Mouse (Mus musculus): ENCODE measurements around the gene Wfikkn1. TPM values are rescaled to one million over a fixed set of nuclear protein-coding genes. Genes with fewer than 3 reads are reported as not detected.
A peak's percentile ranks its signal among the peaks of the same experiment; 100 is the strongest.

Wfikkn1 gene
- polyA plus RNA-seq, 1 experiment from 2014 or later, result 0.51 TPM

DNA sequence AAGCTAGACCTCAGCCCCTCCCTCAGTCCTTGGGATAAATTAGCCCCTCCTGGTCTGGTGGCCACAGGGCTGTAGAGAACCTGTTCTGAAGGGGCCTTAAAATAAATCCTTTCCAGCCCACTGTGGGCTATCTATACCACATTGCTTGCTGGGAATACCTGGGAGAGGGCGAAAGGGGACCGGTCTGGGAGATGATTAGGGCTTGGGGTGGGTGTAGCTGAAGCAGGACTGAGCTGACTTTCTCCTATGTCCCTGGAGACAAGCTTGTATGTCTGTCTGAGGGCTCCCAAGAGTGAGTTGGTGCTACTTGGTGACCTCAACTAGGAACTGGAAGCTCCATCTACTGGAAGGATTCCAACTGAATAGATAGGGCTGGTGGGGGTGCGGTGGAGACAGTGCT lies 3.6 kb downstream of the Wfikkn1 start:
- H3K4me3 ChIP-seq (replicated peaks; ENCODE audit: low read depth, low read length), result no peak overlapping the region
- no peaks in the 10 kb centered on the region for H3K27me3 ChIP-seq (ENCODE audit: insufficient read depth, low read length)
- no peak for DNase-seq (ENCODE audit: low spot score)
- H3K36me3 ChIP-seq (ENCODE audit: insufficient read depth, low read length), result 0 out of 2 replicates have a peak, but pooled peaks cover 11% of the 10 kb centered on the region
- peaks cover 17% of the 10 kb centered on the region for H3K4me1 ChIP-seq (replicated peaks; ENCODE audit: insufficient read depth, low read length)
- TF ChIP-seq CTCF (IDR thresholded peaks at IDR 0.05; ENCODE audit: low read depth), result no peak
- H3K9ac ChIP-seq (ENCODE audit: low read depth, low read length), result no peak overlapping the region
- ATAC-seq (replicated peaks; ENCODE audit: low FRiP score, low read depth), result no peak
- no peaks in the 10 kb centered on the region for H3K9me3 ChIP-seq (replicated peaks; ENCODE audit: low read length)
- H3K4me2 ChIP-seq (ENCODE audit: low read length), result no peak overlapping the region; the same call in 1 of the 2 replicates
- WGBS, result 95% methylated on average over 3 of the region's 3 CpGs
- no peak overlapping the region for H3K27ac ChIP-seq

DNA sequence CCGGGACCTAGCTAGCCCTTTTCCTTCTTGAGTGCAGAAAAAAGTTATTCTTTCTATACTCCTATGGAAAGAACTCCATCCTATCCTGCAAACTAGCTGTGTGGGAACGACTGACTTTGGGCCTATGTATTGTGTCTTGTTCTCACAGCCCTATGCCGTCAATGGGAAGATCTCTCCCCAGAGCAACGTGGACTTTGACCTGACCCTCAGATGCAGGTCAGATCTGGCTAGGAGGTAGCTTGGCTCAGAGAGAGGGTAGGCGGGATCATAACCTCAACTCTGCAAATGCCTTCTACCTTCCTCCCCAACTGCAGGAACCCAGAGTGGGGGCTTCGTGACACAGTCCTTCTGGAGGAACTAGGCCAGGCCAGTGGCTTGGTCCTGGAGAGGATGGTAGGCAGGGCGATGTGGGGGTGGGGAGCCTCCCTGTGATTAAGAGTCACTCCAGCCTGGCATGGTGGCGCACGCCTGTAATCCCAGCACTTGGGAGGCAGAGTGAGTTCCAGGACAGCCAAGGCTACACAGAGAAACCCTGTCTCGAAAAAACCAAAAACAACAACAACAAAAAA lies 4.2 kb downstream of the Wfikkn1 start:
- Histone ChIP-seq H3K4me3 (replicated peaks; ENCODE audit: low read depth, low read length) (peak overlapping the region; percentile 54), H3K9ac (ENCODE audit: low read depth, low read length) (peak overlapping the region; percentile 57), H3K4me1 (replicated peaks; ENCODE audit: insufficient read depth, low read length) (peaks cover 17% of the 10 kb centered on the region), H3K27me3 (ENCODE audit: insufficient read depth, low read length) (no peaks in the 10 kb centered on the region), H3K4me2 (ENCODE audit: low read length) (peak overlapping the region; percentile 73), H3K27ac (peak overlapping the region; percentile 84; the same call in 1 of the 2 replicates), H3K36me3 (ENCODE audit: insufficient read depth, low read length) (0 out of 2 replicates have a peak, but pooled peaks cover 11% of the 10 kb centered on the region), H3K9me3 (replicated peaks; ENCODE audit: low read length) (no peaks in the 10 kb centered on the region)
- no peak for ATAC-seq (replicated peaks; ENCODE audit: low FRiP score, low read depth)
- 58% methylated on average over 10 of the region's 10 CpGs for WGBS
- no peak for TF ChIP-seq CTCF (IDR thresholded peaks at IDR 0.05; ENCODE audit: low read depth)
- no peak for DNase-seq (ENCODE audit: low spot score)

DNA sequence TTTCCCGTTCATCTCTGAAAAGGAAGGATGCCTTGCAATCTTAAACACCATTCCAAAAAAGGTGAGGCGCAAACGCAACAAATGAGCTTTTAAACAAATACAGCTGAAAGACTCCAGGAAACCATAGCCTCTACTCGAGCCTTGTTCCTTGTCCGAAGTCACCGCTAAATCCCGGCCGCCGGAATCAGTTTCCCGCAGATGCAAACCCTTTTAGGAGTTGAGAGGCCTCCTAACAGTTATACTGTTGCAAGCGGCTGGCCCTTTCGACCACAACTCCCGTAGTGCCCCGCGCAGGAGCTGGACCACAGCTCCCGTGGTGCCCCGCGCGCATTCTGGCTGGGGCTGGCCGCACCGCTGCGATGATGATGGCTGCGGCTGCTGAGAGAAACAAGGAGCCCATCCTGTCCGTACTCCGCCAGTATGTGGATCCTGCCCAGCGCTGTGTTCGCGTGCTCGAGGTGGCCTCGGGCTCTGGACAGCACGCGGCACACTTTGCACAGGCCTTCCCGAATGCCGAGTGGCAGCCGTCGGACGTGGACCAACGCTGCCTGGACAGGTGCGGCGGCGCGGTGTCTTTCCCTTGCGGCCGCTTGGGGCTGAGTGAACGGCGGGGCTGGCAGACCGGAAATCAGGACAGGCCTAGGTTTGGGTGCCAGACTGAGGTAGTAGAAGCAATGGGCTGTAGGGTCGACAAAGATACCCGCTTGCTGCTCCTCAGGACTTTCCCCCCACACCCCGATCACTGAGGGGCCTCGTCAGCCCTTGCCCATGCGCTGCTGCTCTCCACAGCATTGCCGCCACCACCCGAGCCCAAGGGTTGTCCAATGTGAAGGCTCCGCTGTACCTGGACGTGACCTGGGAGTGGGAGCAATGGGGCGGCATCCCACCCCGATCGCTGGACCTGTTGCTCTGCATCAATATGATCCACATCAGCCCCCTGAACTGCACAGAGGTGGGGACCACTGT lies 5.2 kb downstream of the Wfikkn1 start:
- peak overlapping the region; percentile 73 for H3K4me2 ChIP-seq (ENCODE audit: low read length)
- H3K4me1 ChIP-seq (replicated peaks; ENCODE audit: insufficient read depth, low read length), result peaks cover 17% of the 10 kb centered on the region
- 0 out of 2 replicates have a peak, but pooled peaks cover 11% of the 10 kb centered on the region for H3K36me3 ChIP-seq (ENCODE audit: insufficient read depth, low read length)
- H3K4me3 ChIP-seq (replicated peaks; ENCODE audit: low read depth, low read length), result peak overlapping the region; percentile 54
- H3K27me3 ChIP-seq (ENCODE audit: insufficient read depth, low read length), result no peaks in the 10 kb centered on the region
- H3K9ac ChIP-seq (ENCODE audit: low read depth, low read length), result peak overlapping the region; percentile 57
- peak; percentile 84 for ATAC-seq (replicated peaks; ENCODE audit: low FRiP score, low read depth)
- peak; percentile 93 for DNase-seq (ENCODE audit: low spot score)
- WGBS, result under 1% methylated on average over 59 of the region's 59 CpGs
- TF ChIP-seq CTCF (IDR thresholded peaks at IDR 0.05; ENCODE audit: low read depth), result no peak
- H3K9me3 ChIP-seq (replicated peaks; ENCODE audit: low read length), result no peaks in the 10 kb centered on the region
- H3K27ac ChIP-seq, result peak overlapping the region; percentile 84

DNA sequence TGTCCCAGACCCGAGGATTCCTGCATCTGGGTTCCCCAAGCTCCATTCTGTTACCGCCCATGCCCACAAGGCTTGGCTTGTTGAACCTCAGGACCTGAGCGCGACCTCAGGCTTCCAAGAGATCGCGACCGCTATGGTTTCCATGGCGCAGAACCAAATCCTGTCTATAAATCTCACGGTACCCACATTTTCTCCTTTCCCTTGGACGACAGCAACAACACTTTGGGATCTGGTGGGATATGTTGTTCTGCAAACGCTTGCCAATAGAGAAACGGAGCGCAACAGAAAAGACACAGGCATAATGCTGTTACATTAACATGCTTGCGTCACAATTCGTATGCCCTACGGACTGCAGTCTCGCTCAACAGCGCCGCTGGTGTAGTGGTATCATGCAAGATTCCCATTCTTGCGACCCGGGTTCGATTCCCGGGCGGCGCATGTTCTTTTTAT lies 5.9 kb downstream of the Wfikkn1 start, which contains the start of gene Mettl26:
TSS of gene Mettl26 (plus strand) at position 354 of the 450 bp plus-strand sequence.
- Histone ChIP-seq H3K27me3 (ENCODE audit: insufficient read depth, low read length) (no peaks in the 10 kb centered on the region), H3K9me3 (replicated peaks; ENCODE audit: low read length) (no peaks in the 10 kb centered on the region), H3K4me1 (replicated peaks; ENCODE audit: insufficient read depth, low read length) (peaks cover 10% of the 10 kb centered on the region), H3K27ac (peak within 1 kb of the TSS; percentile 84), H3K36me3 (ENCODE audit: insufficient read depth, low read length) (0 out of 2 replicates have a peak, but pooled peaks cover 11% of the 10 kb centered on the region), H3K9ac (ENCODE audit: low read depth, low read length) (peak within 1 kb of the TSS; percentile 57), H3K4me2 (ENCODE audit: low read length) (peak within 1 kb of the TSS; percentile 73), H3K4me3 (replicated peaks; ENCODE audit: low read depth, low read length) (peak within 1 kb of the TSS; percentile 54)
- TF ChIP-seq CTCF (IDR thresholded peaks at IDR 0.05; ENCODE audit: low read depth), result peak; percentile 18; the same call in 1 of the 2 replicates
- DNase-seq (ENCODE audit: low spot score) (peak; percentile 86), ATAC-seq (replicated peaks; ENCODE audit: low FRiP score, low read depth) (peak; percentile 40; the same call in 1 of the 2 replicates)
- WGBS, result under 1% methylated on average over 25 of the region's 25 CpGs

DNA sequence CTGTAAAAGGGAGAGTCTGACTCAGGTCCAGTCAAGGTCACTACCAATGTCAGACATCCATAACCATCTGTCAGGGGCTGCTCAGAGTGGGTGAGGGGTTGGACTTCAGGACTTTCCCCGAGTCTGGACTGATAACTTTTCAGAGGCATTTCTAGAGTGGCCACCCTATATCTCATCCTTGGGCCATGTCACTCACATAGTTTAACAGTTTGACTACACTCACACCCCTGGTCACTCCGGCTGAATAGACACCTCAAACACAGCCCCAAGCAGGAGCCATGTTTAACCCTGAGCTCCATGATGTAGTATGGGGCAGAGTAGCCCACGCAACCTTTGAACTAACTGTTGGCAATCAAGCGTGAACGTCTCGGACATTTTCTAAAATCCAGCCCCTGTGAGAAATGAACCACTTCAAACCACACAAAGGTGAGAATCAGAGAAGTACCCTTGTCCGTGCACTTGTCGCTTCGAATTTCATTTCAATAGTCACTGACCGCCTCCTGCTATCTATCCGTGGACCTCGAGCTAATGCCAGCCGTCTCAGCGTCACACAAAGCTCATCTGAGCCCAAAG lies 6.4 kb downstream of the Wfikkn1 start:
- TF ChIP-seq CTCF (IDR thresholded peaks at IDR 0.05; ENCODE audit: low read depth), result no peak
- no peaks in the 10 kb centered on the region for H3K27me3 ChIP-seq (ENCODE audit: insufficient read depth, low read length)
- peak overlapping the region; percentile 54 for H3K4me3 ChIP-seq (replicated peaks; ENCODE audit: low read depth, low read length)
- H3K27ac ChIP-seq, result peak overlapping the region; percentile 84
- H3K4me2 ChIP-seq (ENCODE audit: low read length), result peak overlapping the region; percentile 73
- WGBS, result 7% methylated on average over 14 of the region's 14 CpGs
- 0 out of 2 replicates have a peak, but pooled peaks cover 8% of the 10 kb centered on the region for H3K36me3 ChIP-seq (ENCODE audit: insufficient read depth, low read length)
- peak overlapping the region; percentile 46; the same call in 1 of the 2 replicates for H3K9ac ChIP-seq (ENCODE audit: low read depth, low read length)
- H3K4me1 ChIP-seq (replicated peaks; ENCODE audit: insufficient read depth, low read length), result peaks cover 9% of the 10 kb centered on the region
- H3K9me3 ChIP-seq (replicated peaks; ENCODE audit: low read length), result no peaks in the 10 kb centered on the region
- DNase-seq (ENCODE audit: low spot score), result no peak
- ATAC-seq (replicated peaks; ENCODE audit: low FRiP score, low read depth), result peak; percentile 9; the same call in 1 of the 2 replicates

Data from kidney, postnatal 0 days (tissue).